Mouse (Mus musculus): ENCODE results near the gene Gba2.
"Not testable (repeated sequence)": the region's sequence is repeated elsewhere in the genome, so short reads cannot be mapped to it uniquely, and the experiment has no call there.

Gene Gba2

GRCm38 (mm10) chr4:43578376-43579204, at the start of gene Gba2, which contains the start of gene Rgp1:
Gene Gba2, minus strand, starts transcription at chr4:43578873.
Gene Rgp1, plus strand, starts transcription at chr4:43578715.
- peak; percentile 95 for DNase-seq

GRCm38 (mm10) chr4:43620146-43620778, 41.6 kb upstream of the Gba2 start:
- DNase-seq: no peak

GRCm38 (mm10) chr4:43613060-43613730, 34.5 kb upstream of the Gba2 start:
- DNase-seq: peak; percentile 41

GRCm38 (mm10) chr4:43612534-43612933, 33.9 kb upstream of the Gba2 start:
- no peak for DNase-seq

GRCm38 (mm10) chr4:43604751-43605685, 26.3 kb upstream of the Gba2 start:
- DNase-seq: no peak

GRCm38 (mm10) chr4:43604099-43604498, 25.4 kb upstream of the Gba2 start:
- no peak for DNase-seq

- DNase-seq: no peak
These were observed 21.7 kb upstream of the Gba2 start for GRCm38 (mm10) chr4:43600195-43600934.

GRCm38 (mm10) chr4:43598650-43599380, 20.1 kb upstream of the Gba2 start:
- DNase-seq: no peak

- no peak for DNase-seq
These were observed 19.5 kb upstream of the Gba2 start for GRCm38 (mm10) chr4:43598200-43598599.

- DNase-seq: not testable (repeated sequence)
These were observed 17.9 kb upstream of the Gba2 start for GRCm38 (mm10) chr4:43596597-43596996.

- no peak for DNase-seq
These were observed 14.8 kb upstream of the Gba2 start for GRCm38 (mm10) chr4:43593453-43593852.

GRCm38 (mm10) chr4:43591961-43592360, 13.3 kb upstream of the Gba2 start:
- no peak for DNase-seq

GRCm38 (mm10) chr4:43591543-43591942, 12.9 kb upstream of the Gba2 start:
- DNase-seq: no peak

- peak; percentile 35 for DNase-seq
These were observed 9.0 kb upstream of the Gba2 start for GRCm38 (mm10) chr4:43587681-43588080.

- peak; percentile 78 for DNase-seq
These were observed 7.7 kb upstream of the Gba2 start for GRCm38 (mm10) chr4:43586411-43586810.

- DNase-seq: no peak
These were observed 7.0 kb upstream of the Gba2 start for GRCm38 (mm10) chr4:43585682-43586081.

- peak; percentile 68 for DNase-seq
These were observed 6.1 kb upstream of the Gba2 start, which contains the start of gene Msmp for GRCm38 (mm10) chr4:43584444-43585416. Gene Msmp, minus strand, starts transcription at chr4:43584494.

GRCm38 (mm10) chr4:43583421-43583820, 4.7 kb upstream of the Gba2 start:
- no peak for DNase-seq

- no peak for DNase-seq
These were observed 3.6 kb upstream of the Gba2 start for GRCm38 (mm10) chr4:43582241-43582640.

GRCm38 (mm10) chr4:43581381-43581780, 2.7 kb upstream of the Gba2 start:
- no peak for DNase-seq

Measured in kidney, postnatal 14 days (tissue).